Mouse (Mus musculus) erythroblast, embryonic 14.5 days (primary cell): ENCODE results near the gene Pnldc1. TPM values are rescaled to one million over a fixed set of nuclear protein-coding genes. Genes with fewer than 3 reads are reported as not detected.
"Not testable (repeated sequence)": the region's sequence is repeated elsewhere in the genome, so short reads cannot be mapped to it uniquely, and the experiment has no call there.

Source experiments
- H3K27me3 ChIP-seq: 2 replicates; pipeline ENCODE4 v1.6.1; 2012; ENCODE audit warnings: inconsistent platforms; ENCODE audit not compliant: control insufficient read depth
- H3K36me3 ChIP-seq: 2 replicates; pipeline ENCODE4 v1.6.1; 2012; ENCODE audit warnings: mild to moderate bottlenecking, inconsistent platforms; ENCODE audit not compliant: control insufficient read depth
- H3K4me1 ChIP-seq: 2 replicates; pipeline ENCODE4 v1.6.1; 2012; ENCODE audit warnings: inconsistent platforms; ENCODE audit not compliant: control insufficient read depth
- H3K4me3 ChIP-seq: replicated peaks from 2 replicates; pipeline ENCODE3; 2012; ENCODE audit warnings: moderate library complexity, mild to moderate bottlenecking, inconsistent platforms
- H3K9me3 ChIP-seq: 2 replicates; pipeline ENCODE4 v1.6.1; 2012; ENCODE audit warnings: low read length, inconsistent platforms, mixed read lengths; ENCODE audit not compliant: control insufficient read depth
- GATA1 ChIP-seq: IDR thresholded peaks from 2 replicates; pipeline ENCODE4 v1.6.1; 2012; ENCODE audit warnings: low read length, inconsistent platforms, mixed read lengths
- TAL1 ChIP-seq: IDR thresholded peaks from 3 replicates; pipeline ENCODE4 v1.6.1; 2012; ENCODE audit warnings: low read length, inconsistent platforms, mixed read lengths
- polyA plus RNA-seq: library from polyadenylated mRNA; stranded (reverse); fragments of >175 nt; gene quantifications from 2 replicates; pipeline ENCODE4 v1.2.3, GENCODE M21; 2012

The Pnldc1 gene
- polyA plus RNA-seq, 1 experiment = 0.02 TPM

DNA sequence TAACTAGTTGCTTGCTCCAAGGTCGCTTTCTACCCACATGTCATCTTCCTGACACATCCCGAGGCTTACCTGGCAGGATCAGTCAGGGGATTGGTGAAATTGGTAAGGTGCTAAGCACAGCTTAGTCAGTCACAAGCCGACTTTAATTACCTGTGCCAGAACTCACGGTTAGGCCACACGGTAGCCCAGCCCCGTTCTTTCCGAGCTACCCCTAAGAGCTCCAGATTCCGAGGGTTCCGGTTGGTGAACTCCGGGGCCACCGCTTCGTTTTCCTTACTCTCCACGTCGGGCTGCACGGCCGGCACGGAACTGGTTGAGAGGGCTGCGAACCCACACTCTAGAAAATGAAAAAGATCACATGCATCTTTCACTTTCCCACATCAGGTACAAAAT lies 5.5 kb upstream of the Pnldc1 start, which contains the start of gene Tcp1:
Gene Tcp1, plus strand, starts transcription at position 214 of the 393 bp plus-strand sequence.
- peaks cover 27% of the 10 kb centered on the region for H3K4me1 ChIP-seq
- H3K27me3 ChIP-seq = no peaks in the 10 kb centered on the region
- H3K4me3 ChIP-seq = peak within 1 kb of the TSS; percentile 90
- peaks cover 72% of the 10 kb centered on the region for H3K36me3 ChIP-seq
- H3K9me3 ChIP-seq = no peaks in the 10 kb centered on the region
- TF ChIP-seq GATA1 (no peak), TAL1 (no peak)

DNA sequence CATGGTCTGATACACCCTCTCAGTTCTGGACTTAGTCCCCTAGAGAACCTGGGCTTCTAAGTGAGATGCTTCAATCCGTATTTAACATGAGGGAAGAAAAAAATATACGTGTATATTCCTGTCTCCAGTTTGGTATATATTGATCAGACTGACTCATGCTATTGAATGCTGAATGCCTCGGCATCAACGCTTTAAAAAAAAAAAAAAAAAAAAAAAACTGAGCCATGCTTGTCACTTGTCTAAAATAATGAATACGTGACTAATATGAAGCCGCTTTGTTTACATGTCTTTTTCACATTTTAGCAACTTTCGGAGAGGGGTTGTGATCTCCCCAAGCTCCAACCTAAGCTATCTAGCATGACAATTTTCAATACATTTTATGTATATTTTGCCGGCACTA lies 361 bp upstream of the Pnldc1 start:
- Histone ChIP-seq H3K4me3 (no peak overlapping the region), H3K9me3 (no peaks in the 10 kb centered on the region), H3K36me3 (peaks cover 76% of the 10 kb centered on the region), H3K4me1 (peaks cover 12% of the 10 kb centered on the region), H3K27me3 (no peaks in the 10 kb centered on the region)
- TF ChIP-seq TAL1 (no peak), GATA1 (no peak)

DNA sequence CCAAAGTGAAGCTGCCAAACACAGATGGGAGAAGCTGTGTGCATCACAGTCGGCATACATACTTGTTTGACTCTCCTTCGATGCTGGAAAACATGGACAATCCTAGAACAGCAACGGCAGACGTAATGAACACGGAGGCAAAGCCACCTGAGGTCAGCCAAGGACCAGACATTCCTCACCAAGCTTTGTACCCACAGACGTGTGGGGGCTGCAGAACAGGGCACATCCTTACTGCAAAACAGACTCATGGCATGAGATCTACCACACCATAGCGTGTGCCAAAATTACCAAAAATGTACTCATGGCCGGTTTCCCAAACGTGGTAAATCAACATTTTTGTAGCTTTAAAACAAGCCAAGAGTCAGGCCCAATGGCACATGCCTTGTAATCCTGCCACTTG lies 3.6 kb downstream of the Pnldc1 start:
- no peaks in the 10 kb centered on the region for H3K9me3 ChIP-seq
- TF ChIP-seq GATA1 = no peak
- no peak for TF ChIP-seq TAL1
- H3K4me3 ChIP-seq = no peak overlapping the region
- H3K27me3 ChIP-seq = no peaks in the 10 kb centered on the region
- no peaks in the 10 kb centered on the region; the same call in 1 of the 2 replicates for H3K4me1 ChIP-seq
- H3K36me3 ChIP-seq = peaks cover 71% of the 10 kb centered on the region

DNA sequence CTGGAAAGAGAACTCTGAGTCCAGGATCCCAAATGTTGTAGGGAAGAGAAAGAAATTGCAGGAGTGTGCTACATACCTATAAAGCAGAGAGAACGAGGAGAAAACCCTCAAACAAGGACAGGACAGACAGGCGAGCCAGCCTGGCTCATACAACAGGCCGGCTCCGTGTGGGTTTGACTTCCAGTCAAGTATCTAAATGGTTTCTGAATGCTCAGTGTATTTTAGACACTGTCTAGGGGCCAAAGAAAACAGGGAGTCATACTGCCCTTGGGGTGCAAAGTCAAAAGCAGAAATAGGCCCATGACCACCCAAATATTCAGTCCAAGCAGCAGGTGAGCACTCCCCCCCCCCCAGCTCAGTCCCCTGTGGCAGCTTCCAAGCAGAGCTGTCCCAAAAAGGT lies 4.2 kb downstream of the Pnldc1 start:
- H3K9me3 ChIP-seq = no peaks in the 10 kb centered on the region
- H3K4me1 ChIP-seq = no peaks in the 10 kb centered on the region; the same call in 1 of the 2 replicates
- peaks cover 71% of the 10 kb centered on the region for H3K36me3 ChIP-seq
- TF ChIP-seq TAL1 (no peak), GATA1 (no peak)
- no peaks in the 10 kb centered on the region for H3K27me3 ChIP-seq
- no peak overlapping the region for H3K4me3 ChIP-seq

DNA sequence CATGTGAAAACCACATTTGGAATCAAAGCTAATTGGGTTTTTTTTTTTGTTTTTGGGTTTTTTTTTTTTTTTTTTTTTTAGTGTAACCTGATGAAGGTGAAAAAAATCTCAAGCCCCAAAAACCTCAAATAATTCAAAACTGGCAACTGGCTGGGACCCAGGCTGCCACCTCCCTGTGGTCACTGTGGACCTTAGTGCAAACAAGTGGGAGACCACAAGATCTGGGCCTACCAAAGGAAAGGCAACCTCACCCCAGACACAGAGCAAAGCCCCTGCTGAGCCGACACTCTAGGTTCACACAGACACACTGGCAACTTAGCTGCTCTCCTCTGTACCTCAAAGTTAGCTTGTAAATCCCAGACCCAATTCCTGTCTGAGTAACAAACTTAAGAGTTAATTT lies 5.7 kb downstream of the Pnldc1 start:
- TF ChIP-seq GATA1 (no peak), TAL1 (no peak)
- no peaks in the 10 kb centered on the region for H3K27me3 ChIP-seq
- peaks cover 67% of the 10 kb centered on the region for H3K36me3 ChIP-seq
- no peak overlapping the region for H3K4me3 ChIP-seq
- H3K9me3 ChIP-seq = no peaks in the 10 kb centered on the region
- H3K4me1 ChIP-seq = no peaks in the 10 kb centered on the region

DNA sequence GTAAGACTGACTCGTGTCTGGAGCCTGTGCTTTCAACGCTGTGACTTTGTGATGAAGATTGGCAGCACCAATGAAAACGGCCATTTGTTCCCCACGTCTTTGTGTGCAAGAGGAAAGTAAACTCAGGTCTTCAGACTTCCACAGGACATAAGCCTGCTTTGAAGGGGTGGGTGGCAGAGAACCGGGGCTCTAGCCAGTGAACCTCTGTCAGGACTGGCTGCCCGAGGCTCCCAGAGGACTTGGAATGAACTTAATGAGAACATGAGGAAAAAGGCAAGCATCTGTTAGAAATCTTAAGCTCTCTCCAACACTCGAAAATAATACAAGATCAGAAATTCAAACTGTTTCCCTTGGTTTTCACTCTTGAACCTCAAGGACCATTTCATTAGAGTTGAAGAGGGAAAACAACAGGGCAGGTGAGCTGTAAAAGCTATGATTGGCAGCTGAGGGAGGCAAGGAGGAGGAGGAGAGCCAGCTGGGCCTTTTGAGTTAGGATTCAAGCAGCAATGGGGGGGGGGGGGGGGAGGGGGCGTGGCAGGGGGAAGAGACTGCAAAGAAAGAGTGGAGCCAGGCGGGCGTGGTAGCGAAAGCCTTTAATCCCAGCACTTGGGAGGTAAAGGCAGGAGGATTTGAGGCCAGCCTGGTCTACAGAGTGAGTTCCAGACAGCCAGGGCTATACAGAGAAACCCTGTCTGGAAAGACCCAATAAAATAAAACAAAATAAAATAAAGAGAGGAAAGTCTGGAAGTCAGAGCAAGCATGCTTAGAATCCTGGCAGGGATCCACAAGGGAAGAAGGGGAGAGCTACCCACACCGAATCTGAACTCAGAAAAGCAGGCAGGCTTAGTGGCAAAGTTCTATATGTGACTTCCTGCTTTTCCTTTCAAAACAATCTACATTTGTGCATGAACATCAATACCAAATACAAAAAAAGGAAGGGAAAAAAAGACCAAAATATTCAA lies 6.4 kb downstream of the Pnldc1 start:
- Histone ChIP-seq H3K36me3 (peaks cover 63% of the 10 kb centered on the region), H3K9me3 (no peaks in the 10 kb centered on the region), H3K27me3 (no peaks in the 10 kb centered on the region), H3K4me3 (no peak overlapping the region), H3K4me1 (no peaks in the 10 kb centered on the region)
- no peak for TF ChIP-seq GATA1
- no peak for TF ChIP-seq TAL1

DNA sequence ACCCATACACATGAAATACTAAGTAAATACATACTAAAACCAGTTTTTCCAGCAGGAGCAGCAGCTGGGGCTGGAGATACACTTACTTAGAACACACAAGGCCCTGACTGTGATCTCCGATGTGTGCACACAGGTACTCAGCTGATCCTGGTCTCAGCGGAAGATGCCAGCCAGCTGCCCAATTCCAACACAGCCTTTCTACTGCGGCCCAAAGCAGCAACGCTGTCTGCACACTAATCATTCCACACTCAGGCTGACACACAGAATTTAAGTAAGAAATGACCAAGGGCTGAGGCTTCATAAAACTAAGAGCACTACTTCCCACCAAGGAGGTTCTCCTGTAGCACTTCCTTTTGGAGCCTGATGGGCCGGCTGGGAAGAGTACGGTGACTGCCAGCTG lies 7.7 kb downstream of the Pnldc1 start:
- no peaks in the 10 kb centered on the region for H3K27me3 ChIP-seq
- no peaks in the 10 kb centered on the region for H3K4me1 ChIP-seq
- H3K36me3 ChIP-seq = peaks cover 64% of the 10 kb centered on the region
- TF ChIP-seq GATA1 = no peak
- no peak for TF ChIP-seq TAL1
- no peaks in the 10 kb centered on the region for H3K9me3 ChIP-seq
- no peak overlapping the region for H3K4me3 ChIP-seq

DNA sequence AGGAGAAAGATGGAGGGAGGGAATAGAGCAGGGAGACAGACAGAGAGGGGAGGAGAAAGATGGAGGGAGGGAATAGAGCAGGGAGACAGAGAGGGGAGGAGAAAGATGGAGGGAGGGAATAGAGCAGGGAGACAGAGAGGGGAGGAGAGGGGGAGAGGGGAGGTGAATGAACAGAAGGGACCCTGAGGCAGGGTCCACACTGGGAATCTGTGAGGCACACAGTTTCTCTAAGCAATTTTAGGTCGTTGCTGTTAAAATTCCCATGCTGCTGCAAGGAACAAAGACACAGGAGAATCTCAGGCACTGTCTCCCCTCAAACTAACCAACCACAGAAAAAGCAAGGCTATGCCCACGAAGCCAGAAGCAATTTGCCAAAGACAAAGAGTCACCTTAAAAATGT lies 11.4 kb downstream of the Pnldc1 start:
- not testable (repeated sequence) for H3K4me1 ChIP-seq, H3K27me3 ChIP-seq, H3K4me3 ChIP-seq, H3K9me3 ChIP-seq
- peaks cover 58% of the 10 kb centered on the region for H3K36me3 ChIP-seq

DNA sequence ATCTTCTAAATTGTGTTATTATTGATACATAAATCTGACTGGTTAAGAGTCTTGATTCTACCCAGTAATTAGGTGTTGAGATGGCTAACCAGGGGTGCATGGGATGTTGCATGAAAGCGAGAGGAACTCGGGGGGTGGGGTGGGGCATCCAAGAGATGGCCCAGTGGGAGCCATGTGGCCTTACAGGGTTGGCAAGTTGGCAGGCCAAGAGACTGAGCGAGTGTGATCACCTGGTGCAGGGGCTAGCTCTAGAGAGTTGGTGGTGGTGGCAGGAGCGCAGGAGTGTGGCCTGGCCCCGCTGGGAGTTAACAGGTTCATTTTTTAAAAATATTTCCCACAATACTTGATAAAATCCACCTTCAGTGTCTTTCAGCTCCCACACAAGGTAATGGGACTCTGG lies 12.4 kb downstream of the Pnldc1 start:
- no peak overlapping the region for H3K4me3 ChIP-seq
- H3K27me3 ChIP-seq = no peaks in the 10 kb centered on the region
- H3K9me3 ChIP-seq = no peaks in the 10 kb centered on the region
- H3K4me1 ChIP-seq = no peaks in the 10 kb centered on the region
- H3K36me3 ChIP-seq = peaks cover 55% of the 10 kb centered on the region
- TF ChIP-seq GATA1 = no peak
- TF ChIP-seq TAL1 = no peak
